Mouse (Mus musculus) adrenal gland, postnatal 25 days (tissue): ENCODE results near the gene Maz. TPM values are rescaled to one million over a fixed set of nuclear protein-coding genes. Genes with fewer than 3 reads are reported as not detected.

Experiments
- DNase-seq: peaks from one replicate; pipeline ENCODE4 v3.0.0; 2021; ENCODE audit warnings: mixed read lengths
- total RNA-seq: library from RNA; stranded (reverse); gene quantifications from 2 replicates; pipeline ENCODE4 v1.2.3, GENCODE M21; 2021

Gene Maz
- total RNA-seq, 1 experiment from 2014 or later = 171 TPM

DNA sequence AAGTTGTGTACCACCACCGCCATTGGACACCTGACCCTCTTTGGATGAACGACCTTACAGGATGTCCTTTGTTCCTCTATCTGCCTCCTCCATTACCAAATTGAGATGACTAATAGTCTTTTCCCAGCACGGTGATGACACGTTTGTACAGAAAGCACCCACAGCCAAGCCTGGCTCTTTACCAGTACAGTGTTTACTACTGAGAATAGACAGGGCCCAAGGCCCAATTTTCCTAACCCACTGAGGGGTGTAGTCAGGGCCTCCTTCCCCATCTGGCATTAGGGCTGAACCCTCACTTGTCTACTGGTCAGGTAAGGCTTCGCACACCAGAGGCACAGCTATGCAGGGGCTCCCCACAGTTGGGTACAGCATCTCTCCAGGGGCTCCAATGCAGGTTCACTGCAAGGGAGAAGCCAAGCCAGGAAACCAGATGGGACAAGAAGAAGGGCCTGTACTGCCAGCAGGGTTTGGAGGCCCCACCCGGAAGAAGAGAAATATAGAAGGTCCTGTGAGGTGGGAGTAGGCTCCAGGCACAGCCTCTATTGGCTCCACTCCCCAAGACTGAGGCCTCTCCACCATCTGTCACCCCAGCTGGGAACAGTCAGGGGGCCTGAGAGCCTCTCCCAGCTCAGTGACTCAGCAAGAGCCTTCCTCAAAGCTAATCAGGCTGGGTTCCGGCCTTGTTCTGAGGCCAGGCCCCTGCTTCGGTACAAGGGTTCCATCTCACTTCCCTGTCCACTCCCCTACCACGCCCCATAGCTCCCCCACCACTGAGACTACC lies 18.4 kb downstream of the Maz start:
- peak; percentile 58 for DNase-seq

DNA sequence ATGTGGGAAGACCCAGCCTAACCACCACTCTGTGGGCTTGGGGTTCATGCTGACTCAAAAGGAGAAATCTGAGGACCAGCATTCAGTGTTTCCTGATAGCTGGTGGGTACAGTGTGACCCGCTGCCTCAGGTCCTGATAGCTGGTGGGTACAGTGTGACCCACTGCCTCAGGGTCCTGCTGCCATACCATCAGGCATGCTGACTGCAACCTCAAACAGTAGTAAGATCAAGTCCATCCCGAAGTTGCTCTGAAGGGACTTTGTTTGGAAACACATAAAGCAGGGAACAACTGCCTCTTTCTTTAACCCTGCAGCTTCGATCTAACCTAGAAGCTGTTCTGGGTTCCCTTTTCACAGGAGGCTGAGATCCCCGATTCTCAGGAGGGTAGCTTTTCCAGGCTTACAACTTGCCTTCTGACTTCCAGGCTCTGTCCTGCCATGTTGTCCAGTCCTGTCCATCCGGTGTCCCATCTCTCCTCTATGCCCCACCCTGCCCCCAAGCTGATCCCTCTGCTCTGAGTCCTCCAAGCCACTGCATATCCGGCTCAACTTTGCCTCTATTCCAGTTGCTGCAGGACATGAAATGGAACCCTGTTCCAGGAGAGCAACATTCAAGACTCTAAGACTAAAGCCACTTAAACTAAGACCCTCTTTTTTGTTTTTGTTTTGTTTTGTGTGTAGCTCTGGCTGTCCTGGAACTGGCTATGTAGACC lies 19.4 kb downstream of the Maz start:
- no peak for DNase-seq

DNA sequence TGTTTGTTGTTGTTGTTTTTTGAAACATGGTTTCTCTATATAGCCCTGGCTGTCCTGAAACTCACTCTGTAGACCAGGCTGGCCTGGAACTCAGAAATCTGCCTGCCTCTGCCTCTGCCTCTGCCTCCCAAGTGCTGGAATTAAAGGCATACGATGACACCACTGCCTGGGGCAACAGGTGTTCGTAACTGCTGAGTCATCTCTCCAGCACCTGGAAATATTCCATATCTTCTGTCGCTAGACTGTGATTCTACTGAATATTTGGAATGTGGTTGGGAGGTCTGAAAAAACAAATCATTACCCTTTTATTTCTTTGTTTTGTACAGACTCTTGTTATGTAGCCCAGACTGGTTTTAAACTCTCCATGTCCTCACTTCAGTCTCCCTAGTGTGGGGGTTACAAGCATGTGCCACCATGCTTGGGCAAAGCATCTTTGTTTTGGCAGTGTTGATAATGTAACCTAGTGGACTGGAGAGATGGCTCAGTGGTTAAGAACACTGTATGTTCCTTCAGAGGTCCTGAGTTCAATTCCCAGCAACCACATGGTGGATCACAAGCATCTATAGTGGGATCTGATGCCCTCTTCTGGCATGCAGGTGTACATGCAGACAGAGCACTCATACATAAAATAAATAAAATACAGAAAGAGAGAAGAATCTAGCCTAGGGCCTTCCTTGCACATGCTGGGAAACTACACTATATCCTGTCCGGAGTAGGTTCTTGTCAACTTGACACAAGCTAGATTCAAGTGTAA lies 22.5 kb downstream of the Maz start:
- no peak for DNase-seq

DNA sequence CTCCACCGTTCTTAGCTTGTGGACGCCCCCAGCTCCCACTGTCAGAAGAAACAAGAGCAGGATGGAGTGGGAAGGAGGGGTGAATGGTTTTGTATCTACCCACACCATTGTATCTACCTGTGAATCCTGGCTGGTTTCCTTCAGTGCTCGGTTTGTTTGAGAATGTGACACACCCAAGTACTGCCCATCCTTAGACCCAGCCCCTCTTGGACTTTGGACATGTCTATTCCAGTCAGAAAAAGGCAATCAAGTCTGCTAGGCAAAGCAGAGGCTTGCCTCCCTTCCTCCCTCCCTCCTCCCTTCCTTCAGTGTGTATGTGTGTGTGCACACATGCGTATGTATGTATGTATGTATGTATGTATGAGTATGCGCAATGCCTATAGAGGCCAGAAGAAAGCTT lies 23.2 kb downstream of the Maz start:
- no peak for DNase-seq

DNA sequence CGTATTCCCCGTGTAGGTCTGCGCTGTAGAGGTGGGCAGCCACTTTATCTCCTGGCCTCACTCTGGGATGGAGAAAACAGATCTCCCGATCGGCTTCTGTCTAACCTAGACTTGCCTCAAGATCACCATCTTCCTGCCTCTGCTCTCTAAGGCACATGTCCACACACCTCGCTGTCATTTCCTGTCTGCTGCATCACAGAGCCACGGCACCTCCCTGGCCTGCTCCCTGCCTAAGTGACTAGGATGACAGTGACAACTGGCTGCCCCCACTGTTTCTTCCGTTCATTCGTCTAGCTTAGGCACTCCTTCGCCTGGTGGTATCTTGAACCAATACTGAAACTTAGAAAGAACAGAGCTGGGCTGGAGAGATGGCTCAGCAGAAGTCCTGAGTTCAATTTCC lies 27.3 kb downstream of the Maz start:
- no peak for DNase-seq

DNA sequence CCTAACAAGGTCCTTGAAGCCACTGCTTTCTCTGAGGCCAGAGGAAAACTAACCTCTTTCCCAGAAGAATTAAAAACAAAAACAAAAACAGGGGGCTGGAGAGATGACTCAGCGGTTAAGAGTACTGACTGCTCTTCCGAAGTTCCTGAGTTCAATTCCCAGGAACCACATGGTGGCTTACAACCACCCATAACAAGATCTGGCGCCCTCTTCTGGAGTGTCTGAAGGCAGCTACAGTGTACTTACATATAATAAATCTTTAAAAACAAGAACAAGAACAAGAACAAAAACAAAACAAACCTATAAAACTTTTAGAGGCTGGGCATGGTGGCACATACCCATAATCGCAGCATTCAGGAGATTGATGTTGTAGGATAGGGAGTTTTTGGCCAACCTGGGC lies 30.4 kb downstream of the Maz start:
- DNase-seq = no peak

DNA sequence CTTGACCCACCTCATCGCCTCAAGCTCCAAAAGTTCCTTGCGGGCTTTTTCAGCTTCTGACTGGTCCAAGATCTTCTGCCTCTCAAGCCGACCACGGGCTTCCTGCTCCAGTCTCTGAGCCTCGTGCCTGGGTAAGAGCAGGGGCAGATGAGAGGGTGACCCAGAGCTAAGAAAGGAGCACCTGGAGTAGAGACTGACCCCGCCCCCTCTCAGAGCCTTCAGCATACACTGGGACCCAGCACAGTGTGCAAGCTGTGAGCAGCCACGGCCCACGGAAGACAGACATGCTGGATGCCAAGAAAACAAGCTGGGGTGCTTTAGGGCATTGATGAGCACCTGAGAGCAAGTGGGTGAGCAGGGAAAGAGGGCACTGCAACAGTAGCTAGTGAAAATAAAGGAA lies 38.0 kb downstream of the Maz start:
- no peak for DNase-seq

DNA sequence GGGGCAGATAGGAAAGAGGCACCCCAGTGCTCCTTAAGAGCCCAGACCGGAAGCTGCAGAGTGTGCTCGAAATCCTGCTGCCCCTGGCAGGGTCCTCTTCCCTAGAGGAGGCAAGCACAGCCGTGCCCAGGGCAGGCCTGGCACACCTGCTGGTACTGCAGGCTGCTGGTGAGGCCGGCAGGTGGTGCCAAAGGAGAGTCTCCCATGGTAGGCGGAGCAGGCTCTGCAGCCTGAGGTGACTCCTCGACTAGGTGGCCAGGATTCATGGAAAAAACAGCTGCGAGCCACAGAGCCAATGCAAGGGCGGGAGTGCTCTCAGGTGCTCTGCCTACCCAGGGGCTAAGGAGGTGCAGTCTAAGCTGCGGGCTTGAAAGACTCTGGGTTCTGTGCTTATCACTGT lies 40.5 kb downstream of the Maz start:
- peak; percentile 28 for DNase-seq

DNA sequence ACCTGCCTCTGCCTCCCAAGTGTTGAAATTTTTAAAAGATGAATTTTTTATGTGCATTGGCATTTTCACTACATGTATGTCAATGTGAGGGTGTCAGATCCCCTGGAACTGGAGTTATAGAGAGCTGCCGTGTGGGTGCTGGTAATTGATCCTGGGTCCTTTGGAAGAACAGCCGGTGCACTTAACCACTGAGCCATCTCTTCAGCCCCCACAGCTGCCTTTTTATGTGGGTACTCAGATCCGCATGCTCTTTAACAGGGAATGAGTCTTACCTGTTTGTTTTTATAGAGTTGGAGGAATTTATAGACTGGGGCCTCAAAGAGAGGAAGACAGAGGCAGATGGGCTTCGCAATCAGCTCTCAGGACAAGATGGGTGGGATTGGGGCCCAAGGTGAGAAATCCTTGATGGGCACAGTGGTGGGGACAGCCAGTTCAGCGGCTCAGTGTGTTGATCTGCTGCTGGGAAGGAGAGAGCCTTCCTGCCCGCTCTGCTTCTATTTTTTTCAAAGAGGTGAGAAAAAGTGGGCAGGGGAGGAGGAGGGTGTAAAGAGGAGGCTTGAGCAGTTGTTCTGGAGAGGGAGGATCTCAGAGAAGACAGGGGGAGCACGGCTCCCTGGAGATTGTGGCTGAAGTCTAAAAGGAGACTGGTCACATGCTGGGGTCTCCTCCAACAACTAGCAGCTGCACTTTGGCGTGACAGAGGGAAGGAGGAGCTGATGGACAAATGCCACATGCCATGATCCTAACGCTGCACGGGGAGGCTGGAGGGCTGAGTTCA lies 42.0 kb downstream of the Maz start:
- DNase-seq = no peak

DNA sequence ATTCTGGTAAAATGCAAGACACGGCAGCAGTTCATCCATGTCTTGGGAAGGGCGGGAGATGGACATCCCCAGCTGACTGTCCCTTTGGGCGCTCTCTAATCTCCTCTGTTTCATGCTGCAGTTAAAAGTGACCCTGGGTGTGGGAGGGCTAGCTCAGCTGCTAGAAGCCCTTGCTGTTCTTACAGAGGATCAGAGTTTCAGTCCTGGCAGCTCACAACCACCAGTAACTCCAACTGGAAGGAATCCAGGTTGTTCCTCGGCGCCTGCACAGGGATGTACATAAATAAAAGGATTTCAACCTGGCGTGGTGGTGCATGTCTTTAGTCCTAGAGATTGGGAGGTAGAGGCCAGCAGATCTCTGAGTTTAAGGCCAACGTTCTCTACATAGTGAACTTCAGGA lies 43.7 kb downstream of the Maz start:
- no peak for DNase-seq

DNA sequence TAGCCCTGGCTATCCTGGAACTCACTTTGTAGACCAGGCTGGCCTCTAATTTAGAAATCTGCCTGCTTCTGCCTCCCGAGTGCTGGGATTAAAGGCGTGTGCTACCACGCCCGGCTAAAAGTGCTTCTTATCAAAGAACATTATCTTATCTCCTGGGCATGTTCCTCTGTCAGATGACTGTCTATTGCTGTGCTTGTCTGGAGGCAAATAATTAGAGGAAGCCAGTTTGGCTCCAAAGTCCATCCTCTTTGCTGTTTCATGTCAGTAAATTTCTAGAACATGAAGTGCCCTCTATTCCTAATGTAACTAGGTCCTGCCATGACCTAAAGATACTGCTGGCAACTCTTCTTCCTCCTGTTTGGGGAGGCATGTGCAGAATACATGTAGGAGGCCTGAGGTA lies 44.8 kb downstream of the Maz start:
- DNase-seq = no peak

DNA sequence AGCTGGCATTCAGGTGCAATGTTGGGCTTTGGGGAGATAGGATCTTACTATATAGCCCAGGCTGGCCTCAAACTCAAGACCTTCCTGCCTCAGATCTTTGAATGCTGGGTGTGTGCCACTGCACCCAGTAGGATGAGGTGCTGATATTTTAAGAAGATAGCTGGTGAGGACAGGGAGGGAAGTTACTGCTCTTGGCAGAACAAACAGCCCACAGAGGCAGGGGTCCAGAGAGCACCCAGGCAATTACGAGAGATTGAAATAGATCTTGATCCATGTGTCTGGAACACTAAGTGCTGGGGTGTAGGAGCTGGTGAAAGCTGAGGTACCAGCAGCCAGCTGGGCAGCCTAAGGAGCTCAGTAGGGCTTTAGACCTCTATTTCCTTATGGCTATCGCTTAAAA lies 45.2 kb downstream of the Maz start:
- no peak for DNase-seq

DNA sequence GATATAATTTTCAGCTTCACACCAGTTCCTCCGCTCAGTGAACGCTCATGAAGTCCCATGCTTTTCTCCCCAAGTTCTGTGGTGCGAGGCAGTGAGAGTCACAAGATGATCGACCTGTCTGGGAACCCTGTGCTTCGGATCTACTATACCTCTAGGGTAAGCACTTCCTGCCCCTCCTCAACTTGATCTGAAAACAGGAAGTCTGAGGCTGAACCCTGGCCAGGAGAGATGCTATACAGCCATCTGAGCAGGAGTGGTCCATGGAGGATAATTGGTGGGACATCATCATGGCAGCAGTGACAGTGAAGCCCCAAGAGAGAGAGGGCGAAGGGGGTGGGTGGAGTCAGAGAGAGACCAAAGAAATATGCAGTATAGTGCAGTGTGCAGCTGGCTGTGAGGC lies 48.0 kb downstream of the Maz start:
- no peak for DNase-seq

DNA sequence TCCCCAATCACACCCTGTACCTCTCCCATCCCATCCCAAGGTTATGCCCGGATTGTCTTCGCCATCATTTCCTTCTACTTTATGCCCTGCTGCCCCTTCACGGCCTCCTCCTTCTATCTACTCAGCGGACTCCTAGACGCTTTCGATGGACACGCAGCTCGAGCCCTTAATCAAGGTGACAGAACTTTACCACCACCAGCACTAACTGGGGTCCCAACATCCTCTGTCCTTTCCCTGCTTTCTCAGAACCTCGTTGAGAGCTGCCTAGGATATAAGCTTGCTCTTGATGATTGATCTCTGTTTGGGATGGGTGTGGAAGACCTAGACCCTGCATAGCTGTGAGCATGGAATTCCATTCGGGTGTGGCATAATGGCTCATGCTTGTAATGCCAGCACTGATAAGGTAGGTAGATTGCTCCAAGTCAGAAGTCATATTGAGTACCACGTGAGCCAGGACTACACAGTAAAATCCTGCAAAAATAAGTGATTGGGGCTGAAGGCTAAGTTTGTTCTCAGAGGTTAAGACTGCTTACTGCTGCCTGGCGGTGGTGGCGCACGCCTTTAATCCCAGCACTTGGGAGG lies 49.9 kb downstream of the Maz start:
- DNase-seq = no peak

DNA sequence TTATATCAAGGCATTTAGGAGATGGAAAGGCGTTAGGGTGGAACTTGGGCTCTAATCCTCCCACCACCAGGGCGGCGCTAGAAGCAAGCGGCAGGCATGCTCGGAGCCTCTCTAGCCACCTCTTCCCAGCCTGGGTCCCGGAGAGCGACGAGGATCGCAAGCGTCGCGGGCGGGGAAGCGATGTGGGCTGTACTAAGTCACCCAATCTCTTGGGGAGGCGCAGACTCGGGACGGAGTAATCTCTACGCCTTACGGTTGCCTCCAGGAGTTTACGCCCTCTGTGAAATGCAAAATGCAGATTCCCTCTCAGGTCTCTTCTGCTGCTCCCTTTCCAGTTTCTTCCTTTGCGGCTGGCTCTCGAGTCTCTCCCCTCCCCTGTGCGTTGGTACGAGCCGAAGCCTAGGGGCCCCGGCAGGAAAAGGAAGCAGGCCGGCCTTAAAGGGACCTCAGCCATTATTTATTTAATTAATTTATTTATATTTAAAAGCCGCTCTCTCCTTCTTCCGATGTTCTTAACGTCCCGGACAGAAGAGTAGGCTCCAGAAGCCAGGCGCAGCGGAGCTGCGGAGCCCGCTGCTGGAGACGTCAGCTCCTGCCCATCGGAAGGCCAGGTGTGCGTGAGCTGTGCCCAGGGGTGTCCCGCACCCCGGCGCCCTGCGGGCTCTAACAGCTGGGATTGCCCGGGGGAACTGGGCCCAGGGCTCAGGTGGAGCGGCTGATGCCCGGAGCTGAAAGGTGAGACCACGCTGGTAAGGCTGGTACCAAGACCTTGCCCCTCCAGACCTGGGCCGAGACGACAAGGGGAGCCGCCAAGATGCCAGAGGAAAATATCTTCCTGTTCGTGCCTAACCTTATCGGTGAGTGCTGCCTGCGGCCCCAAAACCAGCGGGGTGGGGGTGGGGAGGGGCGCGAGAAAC lies 50.6 kb downstream of the Maz start, which contains the start of gene Cdiptos:
Gene Cdiptos, minus strand, starts transcription at position 149 of the 917 bp plus-strand sequence.
- DNase-seq = peak; percentile 97

DNA sequence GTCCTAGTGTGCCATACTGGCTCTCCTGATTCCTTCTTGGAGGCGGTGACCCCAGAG lies 51.1 kb downstream of the Maz start, which contains the start of gene Cdipt:
Gene Cdipt, plus strand, starts transcription at position 22 of the 57 bp plus-strand sequence.
- no peak for DNase-seq

DNA sequence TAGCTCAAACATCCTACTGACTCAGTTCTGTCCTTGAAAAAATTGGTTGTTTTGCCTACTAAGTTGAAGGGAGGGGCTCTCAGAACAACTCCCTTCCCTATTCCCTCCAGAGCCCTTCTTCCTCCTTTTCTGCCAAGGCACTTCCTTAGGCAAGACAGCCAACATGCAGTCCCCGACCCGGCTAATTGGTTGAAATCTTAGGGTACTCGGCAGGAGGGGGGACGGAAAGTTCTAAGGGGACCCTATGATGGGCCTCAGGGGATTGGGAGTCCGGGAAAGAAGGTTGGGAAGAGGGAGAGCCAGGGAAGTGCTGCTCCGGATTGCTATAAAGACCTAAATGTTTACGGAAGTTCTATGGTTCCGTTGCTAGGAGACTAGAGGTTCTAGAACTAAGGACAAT lies 51.3 kb downstream of the Maz start:
- no peak for DNase-seq
